ENCODE assay signal across 23 mouse cellular contexts in genomic region chr5:135129747-135130146, GRCm38 (mm10). TPM values are rescaled to one million over a fixed set of nuclear protein-coding genes. Genes with fewer than 3 reads are reported as not detected.
"Had no signal": no experiment of that assay in that cellular context is flagged by ENCODE, and none has a peak within 500 bp of the region (broad histone marks: within the 10 kb centered on the region; RNA-seq: fewer than 3 reads in every experiment).

No protein-coding gene starts in this region.

- DNase-seq: heart, postnatal 10 days; heart, postnatal 14 days; heart, postnatal 36 days; heart, postnatal 4 days; kidney, adult 11 months; kidney, adult 18-20 months; kidney, adult 2 months; kidney, adult 8-10 months; kidney, adult 9 months; kidney, postnatal 10 days; kidney, postnatal 14 days; kidney, postnatal 25 days; kidney, postnatal 36 days; kidney, postnatal 4 days; layer of hippocampus, adult 9-11 months; layer of hippocampus, postnatal 36 days had no signal

- ATAC-seq: hindbrain, embryonic 16.5 days; hindbrain, postnatal 0 days; inflammation-experienced regulatory T-cells, adult 6 months; intestine, embryonic 15.5 days; intestine, embryonic 16.5 days; intestine, postnatal 0 days had no signal

RNA-seq across cellular contexts. Expression of gene Mlxipl, which starts 40.1 kb away (rescaled TPM):
- total RNA-seq: hematopoietic stem cell, adult 5-6 weeks had no signal
